Mouse (Mus musculus) heart, postnatal 0 days (tissue): ENCODE measurements around the gene Rgsl1. TPM values are rescaled to one million over a fixed set of nuclear protein-coding genes. Genes with fewer than 3 reads are reported as not detected.

Source experiments
- ATAC-seq: fragments of 200-750 bp; cut with Nextera tagmentation; 2 replicates; pipeline ENCODE4 v1.8.0; 2017; ENCODE audit warnings: low read depth, moderate number of reproducible peaks, moderate library complexity; ENCODE audit not compliant: insufficient read depth
- DNase-seq: peaks from one replicate; pipeline ENCODE4 v3.0.0-alpha.2; 2016; ENCODE audit warnings: low spot score
- H3K27ac ChIP-seq: fragments of 300-500 bp; sonication (generic); 2 replicates; pipeline ENCODE4 v1.5.1; 2014; ENCODE audit warnings: low read depth, mild to moderate bottlenecking
- H3K27me3 ChIP-seq: fragments of 300-500 bp; sonication (generic); 2 replicates; pipeline ENCODE4 v1.6.1; 2014; ENCODE audit warnings: low read length, mixed read lengths; ENCODE audit not compliant: control insufficient read depth, insufficient read depth
- H3K36me3 ChIP-seq: fragments of 300-500 bp; sonication (generic); replicated peaks from 2 replicates; pipeline ENCODE4 v1.6.1; 2014; ENCODE audit warnings: low read length, mixed read lengths; ENCODE audit not compliant: control insufficient read depth, insufficient read depth
- H3K4me1 ChIP-seq: fragments of 300-500 bp; sonication (generic); 2 replicates; pipeline ENCODE4 v1.6.1; 2014; ENCODE audit warnings: antibody characterized with exemption; ENCODE audit not compliant: control insufficient read depth, insufficient read depth
- H3K4me2 ChIP-seq: fragments of 300-500 bp; sonication (generic); 2 replicates; pipeline ENCODE4 v1.6.1; 2014; ENCODE audit warnings: low read depth, mild to moderate bottlenecking, low read length, moderate library complexity
- H3K4me3 ChIP-seq: fragments of 300-500 bp; sonication (generic); 2 replicates; pipeline ENCODE4 v1.5.1; 2014; ENCODE audit warnings: low read depth, low read length
- H3K9ac ChIP-seq: fragments of 300-500 bp; sonication (generic); replicated peaks from 2 replicates; pipeline ENCODE4 v1.6.1; 2014; ENCODE audit warnings: low read depth, low read length, mixed read lengths
- H3K9me3 ChIP-seq: fragments of 300-500 bp; sonication (generic); replicated peaks from 2 replicates; pipeline ENCODE4 v1.6.1; 2016; ENCODE audit warnings: low read length; ENCODE audit not compliant: control insufficient read depth
- CTCF ChIP-seq: IDR thresholded peaks from 2 replicates; pipeline ENCODE4 v1.5.1; 2016; ENCODE audit warnings: antibody characterized with exemption, control low read depth, low read depth
- EP300 ChIP-seq: IDR thresholded peaks from 2 replicates; pipeline ENCODE4 v1.6.1; 2016; ENCODE audit warnings: antibody characterized with exemption, low read depth
- WGBS: fragments of 180-500 bp; shearing (Covaris S2); extraction: QIAGEN DNeasy Blood & Tissue Kit; methylation state at CpG from one replicate; pipeline ENCODE4 v1.1.7; 2014; 5-methylcytosine and 5-hydroxymethylcytosine counted together
- polyA plus RNA-seq: library from polyadenylated mRNA; unstranded; fragments of >200 nt; fragmentation: Nextera tagmentation; extraction: Ambion mirVana; gene quantifications from 2 replicates; pipeline ENCODE4 v1.2.1, GENCODE M21; 2015
- total RNA-seq: library from RNA; depleted of rRNA; stranded (reverse); fragments of >200 nt; gene quantifications from 2 replicates; pipeline ENCODE4 v1.2.3, GENCODE M21; 2014; ENCODE audit warnings: low replicate concordance

The Rgsl1 gene
- total and polyA plus RNA-seq, 2 experiments from 2014 or later = not detected

- H3K4me2 ChIP-seq = peak overlapping the region; percentile 66
- DNase-seq (no peak), ATAC-seq (no peak)
- TF ChIP-seq EP300 (no peak), CTCF (no peak)
- peak overlapping the region; percentile 94 for H3K27ac ChIP-seq
- H3K9ac ChIP-seq = peak overlapping the region; percentile 64
- H3K36me3 ChIP-seq = 0 out of 2 replicates have a peak, but pooled peaks cover 5% of the 10 kb centered on the region
- no peaks in the 10 kb centered on the region for H3K27me3 ChIP-seq
- peak overlapping the region; percentile 53 for H3K4me3 ChIP-seq
- 48% methylated on average over 6 of the region's 6 CpGs for WGBS
- peaks cover 39% of the 10 kb centered on the region for H3K4me1 ChIP-seq
- H3K9me3 ChIP-seq = no peaks in the 10 kb centered on the region
Measured at GRCm38 (mm10) chr1:153750054-153750453, 93.9 kb downstream of the Rgsl1 start.

DNA sequence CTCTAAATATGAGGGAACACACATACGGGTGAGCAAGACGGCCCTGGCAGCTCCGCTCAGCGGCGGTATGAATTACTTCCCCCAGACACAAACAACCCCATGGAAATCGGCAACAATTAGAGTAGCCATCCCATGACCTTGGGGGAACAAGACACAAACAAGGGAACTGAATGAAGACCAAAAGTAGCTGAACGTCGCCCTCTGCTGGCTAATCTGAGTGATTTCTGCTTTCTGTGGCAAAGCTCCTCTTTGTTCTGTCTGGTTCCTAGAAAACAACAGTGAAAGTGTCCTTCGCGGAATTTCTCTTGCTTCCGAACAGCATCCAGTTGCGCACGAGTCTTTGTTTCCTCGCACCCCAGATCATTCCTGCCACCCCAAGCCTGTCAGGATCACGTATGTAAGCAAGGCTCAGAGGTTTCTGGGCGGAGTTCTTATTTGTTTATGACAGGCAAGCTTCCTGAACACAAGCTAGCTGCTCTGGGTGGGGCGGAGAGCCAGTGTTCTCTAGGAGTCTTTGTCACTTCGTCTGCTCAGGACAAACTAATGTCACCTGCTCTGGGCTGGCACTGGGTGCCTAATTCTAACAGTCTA lies 94.6 kb downstream of the Rgsl1 start, which contains the start of gene Rnasel:
Gene Rnasel (plus strand): TSS at position 216 of the 591 bp plus-strand sequence.
- TF ChIP-seq EP300 (peak; percentile 74), CTCF (peak; percentile 84)
- peak; percentile 71 for ATAC-seq
- Histone ChIP-seq H3K4me3 (peak within 1 kb of the TSS; percentile 53), H3K4me1 (peaks cover 39% of the 10 kb centered on the region), H3K9me3 (no peaks in the 10 kb centered on the region), H3K36me3 (no peaks in the 10 kb centered on the region), H3K27me3 (no peaks in the 10 kb centered on the region), H3K4me2 (peak within 1 kb of the TSS; percentile 66), H3K27ac (peak within 1 kb of the TSS; percentile 94), H3K9ac (peak within 1 kb of the TSS; percentile 64)
- 4% methylated on average over 18 of the region's 18 CpGs for WGBS
- peak; percentile 88 for DNase-seq

- peak overlapping the region; percentile 94 for H3K27ac ChIP-seq
Measured at GRCm38 (mm10) chr1:153748549-153748948, 95.4 kb downstream of the Rgsl1 start.

DNA sequence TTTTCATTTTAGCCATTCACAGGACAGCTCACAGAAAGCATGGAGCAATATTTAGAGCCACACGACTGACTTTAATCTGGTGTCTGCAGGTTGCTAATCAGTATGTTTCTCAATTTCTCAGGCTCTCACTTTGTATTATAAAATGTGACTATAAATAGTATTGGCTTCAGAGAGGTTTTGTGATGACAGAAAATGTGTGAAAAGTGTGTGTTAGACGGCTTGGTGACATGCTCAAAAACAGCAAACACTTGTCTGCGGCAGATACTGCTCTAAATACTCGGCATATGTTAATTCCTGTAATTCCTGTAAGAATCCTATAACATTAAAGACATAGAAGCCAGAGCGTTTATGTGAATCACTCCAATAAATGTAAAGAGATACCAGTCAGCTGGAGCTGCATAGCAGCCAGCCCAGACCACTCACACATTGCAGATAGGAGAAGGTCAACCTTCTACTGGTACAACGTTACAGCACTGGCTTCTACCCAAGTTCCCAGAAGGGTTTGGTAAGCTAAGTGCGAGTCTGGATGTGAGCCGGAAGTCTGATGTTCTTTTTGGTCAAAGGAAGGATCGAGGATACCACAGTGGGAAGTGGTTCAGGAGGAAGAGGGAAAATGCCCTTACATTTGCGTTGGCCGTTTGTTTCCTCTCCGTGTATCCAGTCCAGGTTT lies 95.9 kb downstream of the Rgsl1 start:
- DNase-seq (peak; percentile 90), ATAC-seq (peak; percentile 70)
- Histone ChIP-seq H3K4me1 (peaks cover 39% of the 10 kb centered on the region), H3K4me2 (peak overlapping the region; percentile 66), H3K4me3 (peak overlapping the region; percentile 53; the same call in 1 of the 2 replicates), H3K27ac (peak overlapping the region; percentile 94), H3K27me3 (no peaks in the 10 kb centered on the region), H3K36me3 (no peaks in the 10 kb centered on the region), H3K9me3 (no peaks in the 10 kb centered on the region), H3K9ac (peak overlapping the region; percentile 64)
- 22% methylated on average over 12 of the region's 12 CpGs for WGBS
- TF ChIP-seq EP300 (no peak; the same call in 1 of the 2 replicates), CTCF (no peak)

More at GRCm38 (mm10) chr1:153748549-153748948, 95.4 kb downstream of the Rgsl1 start:
- TF ChIP-seq CTCF = no peak
- TF ChIP-seq EP300 = no peak
- Histone ChIP-seq H3K9ac (peak overlapping the region; percentile 64), H3K4me2 (peak overlapping the region; percentile 66), H3K4me1 (peaks cover 39% of the 10 kb centered on the region), H3K4me3 (peak overlapping the region; percentile 53), H3K9me3 (no peaks in the 10 kb centered on the region), H3K36me3 (no peaks in the 10 kb centered on the region), H3K27me3 (no peaks in the 10 kb centered on the region)
- 4% methylated on average over 1 of the region's 1 CpGs for WGBS
- DNase-seq (peak; percentile 55), ATAC-seq (peak; percentile 40)

DNA sequence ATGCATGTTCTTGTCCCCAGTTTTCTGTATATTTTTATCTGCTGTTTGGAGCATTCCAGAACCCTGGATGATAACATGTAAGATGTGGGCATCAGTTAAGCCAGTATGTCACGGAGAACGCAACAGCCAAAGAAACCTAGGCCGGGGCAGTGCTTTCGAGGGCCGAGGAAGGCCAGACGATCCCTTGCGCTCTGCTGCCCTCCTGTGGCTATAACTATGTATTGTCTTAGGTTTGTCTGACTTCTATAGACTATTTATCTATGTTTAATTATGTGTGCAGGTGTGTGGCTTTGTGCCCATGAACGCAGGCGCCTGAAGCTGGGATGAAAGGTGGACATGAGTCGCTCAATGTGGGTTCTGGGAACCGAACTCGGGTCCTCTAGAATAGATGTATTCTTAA lies 97.2 kb downstream of the Rgsl1 start:
- no peak for ATAC-seq
- H3K36me3 ChIP-seq = no peaks in the 10 kb centered on the region

More for the DNA sequence above, 97.2 kb downstream of the Rgsl1 start:
- H3K9ac ChIP-seq = no peak overlapping the region
- H3K9me3 ChIP-seq = no peaks in the 10 kb centered on the region
- 5% methylated on average over 12 of the region's 12 CpGs for WGBS
- no peaks in the 10 kb centered on the region for H3K27me3 ChIP-seq
- H3K4me1 ChIP-seq = peaks cover 34% of the 10 kb centered on the region
- DNase-seq = peak; percentile 73
- TF ChIP-seq EP300 (no peak), CTCF (peak; percentile 85)
- H3K4me3 ChIP-seq = no peak overlapping the region
- H3K4me2 ChIP-seq = no peak overlapping the region
- H3K27ac ChIP-seq = no peak overlapping the region
